Mouse (Mus musculus) right cerebral cortex, postnatal 10 days (tissue): ENCODE results near the gene Chchd6.

Source experiments
- DNase-seq, 2 experiments: peaks; one replicate each; pipeline ENCODE4 v3.0.0; 2021; ENCODE audit warnings: low spot score in 2 of 2

Chchd6 gene

DNA sequence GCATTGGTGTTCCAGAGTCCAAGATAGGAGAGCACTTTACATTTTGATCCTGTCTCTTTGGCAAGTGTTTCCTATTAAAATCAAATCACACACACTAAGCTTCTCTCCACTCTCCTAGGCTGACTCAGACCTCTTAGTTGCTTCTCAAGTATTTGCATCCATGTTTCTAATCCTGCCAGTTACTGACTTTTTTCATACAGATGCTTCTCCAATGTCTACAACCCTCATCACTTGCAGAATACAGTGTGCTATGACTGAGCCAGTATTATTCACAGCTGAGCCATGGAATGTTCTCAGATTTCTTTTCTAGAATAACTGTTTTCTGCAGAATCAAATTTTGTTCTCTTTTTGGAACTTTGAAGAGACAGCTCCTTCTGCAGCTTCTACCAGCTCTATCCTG lies 85.3 kb downstream of the Chchd6 start:
- no peak for DNase-seq

DNA sequence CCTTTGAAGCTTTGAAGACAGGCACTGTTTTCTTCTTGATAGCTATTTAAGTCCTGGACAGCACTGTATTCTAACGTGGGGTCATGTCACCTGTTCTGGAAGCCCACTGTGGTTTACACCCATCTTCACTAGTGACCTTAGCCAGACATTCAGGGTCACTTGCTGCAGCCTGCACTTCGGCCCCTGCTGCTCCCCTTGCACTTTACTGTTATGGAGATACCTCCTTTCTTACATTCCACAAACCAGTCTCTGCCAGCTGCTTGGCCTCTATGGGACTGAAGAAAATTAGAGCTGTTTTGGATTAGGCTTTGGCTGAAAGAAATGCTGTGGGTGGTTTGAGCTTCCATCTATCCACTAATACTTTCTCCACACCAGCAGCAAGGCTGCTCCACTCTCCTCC lies 86.7 kb downstream of the Chchd6 start:
- no peak for DNase-seq

DNA sequence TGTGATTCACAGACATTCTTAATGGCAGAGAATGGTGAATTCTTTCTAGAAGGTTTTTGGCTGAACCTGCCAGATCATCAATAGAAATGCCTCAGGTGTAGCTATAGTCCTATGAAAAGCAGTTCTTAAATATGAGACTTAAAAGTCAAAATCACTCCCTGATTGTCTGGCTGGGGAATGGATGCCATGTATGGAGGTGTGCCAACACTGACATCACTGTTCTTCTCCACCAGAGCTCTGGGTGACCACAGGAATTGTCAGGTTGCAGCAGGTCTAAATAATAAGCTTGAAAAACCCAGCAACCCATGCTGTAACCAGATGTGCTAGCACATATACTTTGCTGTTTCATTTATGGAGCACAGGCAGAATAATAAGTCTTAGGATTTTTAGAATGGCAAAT lies 87.2 kb downstream of the Chchd6 start:
- no peak for DNase-seq

GRCm38 (mm10) chr6:89499961-89500360 lies 95.5 kb downstream of the Chchd6 start:
- no peak for DNase-seq

DNA sequence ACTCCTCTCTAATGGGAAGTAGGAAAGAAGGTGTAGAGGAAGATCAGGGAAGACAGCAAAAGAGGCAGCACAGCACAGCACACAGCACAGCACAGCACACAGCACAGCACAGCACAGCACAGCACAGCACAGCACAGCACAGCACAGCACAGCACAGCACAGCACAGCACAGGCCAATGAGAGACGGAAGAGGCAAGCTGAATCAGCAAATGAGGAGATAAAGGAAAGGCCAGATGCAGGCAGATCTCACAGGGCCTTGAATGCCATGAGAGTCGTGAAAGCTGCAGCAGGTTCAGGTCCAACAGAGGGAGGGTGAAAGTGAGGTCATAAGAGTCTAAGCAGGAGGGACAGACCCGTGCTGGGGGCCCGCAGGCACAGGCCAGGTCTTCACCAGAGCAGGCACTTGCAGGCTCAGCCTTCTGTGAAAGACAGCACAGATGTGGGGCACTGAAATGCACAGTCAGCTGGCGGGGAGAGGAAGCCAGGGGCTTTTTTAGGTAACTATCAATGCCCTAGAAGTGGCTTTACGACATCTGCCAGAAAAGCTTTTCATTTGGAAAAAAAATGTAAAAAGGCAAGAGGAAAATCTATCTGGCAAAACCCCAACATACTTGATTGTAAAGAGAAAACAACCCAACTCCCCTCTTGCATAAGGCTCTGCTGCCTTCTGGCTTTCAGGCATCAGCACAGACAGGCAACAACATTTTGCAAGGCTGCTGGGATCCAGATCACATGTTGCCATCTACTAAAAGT lies 96.5 kb downstream of the Chchd6 start:
- peak; percentile 44 to 65 for DNase-seq

GRCm38 (mm10) chr6:89496916-89497315 lies 98.5 kb downstream of the Chchd6 start:
- DNase-seq: no peak

- no peak for DNase-seq
Observed at GRCm38 (mm10) chr6:89492368-89492767, 103.1 kb downstream of the Chchd6 start.

DNA sequence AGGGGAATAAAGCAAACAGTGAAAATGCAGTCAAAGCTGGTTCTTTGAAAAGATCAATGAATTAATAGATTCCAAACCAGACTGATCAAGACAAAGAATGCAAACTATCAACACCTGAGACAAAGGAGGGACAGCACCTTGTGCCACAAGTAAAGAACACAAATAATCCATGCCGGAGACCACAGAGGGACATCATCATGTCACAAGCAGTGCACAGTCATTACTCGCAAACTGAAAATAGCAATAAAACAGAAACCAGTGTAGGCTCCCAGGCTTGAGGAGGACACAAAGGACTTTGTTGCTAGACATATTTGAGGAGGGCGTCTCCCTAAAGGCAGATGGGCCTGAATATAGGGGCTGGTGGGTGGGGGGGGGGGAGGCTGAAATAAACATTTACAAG lies 105.1 kb downstream of the Chchd6 start:
- no peak for DNase-seq

DNA sequence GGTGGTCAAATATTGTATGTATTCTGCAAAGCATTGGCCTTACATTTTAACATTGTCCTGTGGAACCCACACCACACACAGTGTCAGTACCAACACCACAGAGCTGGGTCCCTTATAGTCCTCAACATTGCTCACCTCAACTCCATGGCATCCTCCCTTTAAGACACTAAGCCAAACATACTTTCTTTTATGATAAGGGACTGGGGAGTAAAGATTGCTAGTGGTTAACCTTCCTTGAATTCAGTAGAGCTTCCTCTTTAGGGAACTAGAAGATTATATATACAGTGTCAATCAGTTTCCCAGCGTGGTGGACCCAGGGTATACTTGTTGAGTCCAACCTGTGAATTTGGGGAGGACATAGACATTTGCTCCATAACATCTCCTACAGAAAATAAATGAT lies 105.9 kb downstream of the Chchd6 start:
- DNase-seq: no peak

- no peak for DNase-seq
Observed at GRCm38 (mm10) chr6:89486055-89486454, 109.4 kb downstream of the Chchd6 start.

DNA sequence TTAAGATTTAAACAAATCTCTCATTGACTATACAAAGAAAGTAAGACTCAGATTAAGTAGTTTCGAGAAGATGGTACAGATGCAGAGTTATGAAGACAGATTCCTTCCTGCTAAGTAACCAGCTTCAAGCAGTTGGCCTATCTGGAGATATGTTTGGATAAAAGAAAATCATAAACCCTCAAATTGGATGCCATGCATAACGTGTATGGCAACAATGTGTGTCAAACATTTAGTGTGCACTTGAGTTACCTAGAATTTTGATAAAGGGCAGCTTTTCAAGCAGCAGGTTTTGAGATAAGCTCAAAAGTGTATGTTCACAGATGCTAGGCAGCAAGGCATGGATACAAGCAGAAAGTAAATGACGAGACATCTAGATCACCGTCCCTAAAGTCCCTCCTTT lies 114.3 kb downstream of the Chchd6 start:
- no peak for DNase-seq

- no peak for DNase-seq
Observed at GRCm38 (mm10) chr6:89467908-89468307, 127.5 kb downstream of the Chchd6 start.

- DNase-seq: peak; percentile 32 to 39
Observed at GRCm38 (mm10) chr6:89467290-89467689, 128.2 kb downstream of the Chchd6 start.

GRCm38 (mm10) chr6:89466875-89467274 lies 128.6 kb downstream of the Chchd6 start:
- DNase-seq: peak in 1 of 2 experiments; percentile 33

DNA sequence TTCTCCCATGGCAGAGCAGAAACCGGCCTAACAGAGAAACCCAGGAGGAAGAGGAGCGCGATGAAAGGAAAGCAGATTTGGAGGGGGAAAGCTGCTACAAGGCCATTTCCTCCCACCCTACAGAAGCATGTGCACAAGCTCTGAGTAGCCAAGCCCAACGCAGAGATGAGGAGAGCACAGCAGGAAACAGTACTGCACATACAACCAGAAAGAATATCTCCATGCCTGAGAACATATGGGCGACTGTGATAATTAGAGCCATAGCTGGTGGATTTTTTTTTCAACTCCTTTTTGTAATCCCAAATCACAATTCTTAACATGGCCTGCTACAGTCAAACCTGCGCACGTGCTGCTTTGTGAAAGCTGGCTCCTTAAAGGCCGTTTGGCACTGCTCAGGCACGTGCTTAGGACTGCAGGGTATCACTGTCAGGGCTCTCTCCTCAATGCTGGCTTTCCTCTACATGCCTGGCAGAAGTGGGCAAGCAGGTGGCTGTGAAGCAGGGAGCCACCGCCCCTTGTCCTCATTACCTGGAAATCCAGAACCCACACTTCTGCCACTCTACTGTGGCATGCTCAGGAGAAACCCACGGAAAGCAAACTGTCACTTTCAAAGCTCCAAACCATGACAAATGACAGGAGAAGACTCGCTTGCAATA lies 129.3 kb downstream of the Chchd6 start:
- DNase-seq: peak; percentile 45 to 63

DNA sequence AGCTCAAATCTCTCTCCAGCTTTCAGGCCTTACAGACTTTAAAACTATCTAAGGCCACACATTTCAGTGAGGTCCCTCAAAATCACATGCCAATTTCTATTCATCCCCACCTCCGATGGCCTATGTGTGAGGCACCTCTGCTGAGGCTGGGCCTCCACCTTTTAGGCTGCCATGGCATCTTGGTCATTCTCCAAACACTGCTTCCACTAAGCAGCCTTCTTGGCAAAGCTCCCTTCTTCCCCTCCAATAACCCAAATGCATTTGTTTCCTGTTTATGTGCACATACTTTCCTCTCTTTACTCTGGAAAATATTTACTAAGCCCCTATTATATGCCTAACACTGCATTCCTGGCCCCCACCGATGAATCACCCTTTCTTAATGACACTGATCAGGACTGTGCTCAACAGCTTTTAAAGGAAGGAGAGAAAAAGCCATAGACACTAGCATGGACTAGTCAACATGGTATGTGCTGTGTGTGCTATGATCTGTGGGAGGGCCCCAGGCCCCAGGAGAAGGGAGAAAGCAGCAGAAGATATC lies 133.2 kb downstream of the Chchd6 start:
- DNase-seq: no peak

GRCm38 (mm10) chr6:89461250-89462222 lies 133.9 kb downstream of the Chchd6 start:
- no peak for DNase-seq

GRCm38 (mm10) chr6:89459634-89460033 lies 135.8 kb downstream of the Chchd6 start:
- peak in 1 of 2 experiments; percentile 5 for DNase-seq

DNA sequence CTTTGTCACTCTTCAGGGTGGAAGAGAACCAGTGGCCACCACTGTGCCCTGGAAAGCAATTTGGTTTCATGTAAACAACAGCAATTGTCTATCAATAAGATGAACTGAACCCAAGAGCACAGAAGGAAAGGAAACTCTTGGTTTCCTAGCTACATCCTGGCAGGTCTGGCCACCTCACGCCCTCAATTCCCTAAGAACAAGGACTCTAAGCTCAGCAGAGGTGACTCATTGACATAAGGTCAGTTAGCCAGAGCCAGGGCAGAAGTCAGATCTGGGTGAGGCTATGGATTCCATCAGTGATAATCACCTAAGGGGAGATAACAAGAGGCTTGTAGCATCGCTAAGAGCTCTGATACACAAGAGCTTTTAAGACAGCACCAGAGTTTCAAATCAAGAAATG lies 137.9 kb downstream of the Chchd6 start:
- DNase-seq: no peak

DNA sequence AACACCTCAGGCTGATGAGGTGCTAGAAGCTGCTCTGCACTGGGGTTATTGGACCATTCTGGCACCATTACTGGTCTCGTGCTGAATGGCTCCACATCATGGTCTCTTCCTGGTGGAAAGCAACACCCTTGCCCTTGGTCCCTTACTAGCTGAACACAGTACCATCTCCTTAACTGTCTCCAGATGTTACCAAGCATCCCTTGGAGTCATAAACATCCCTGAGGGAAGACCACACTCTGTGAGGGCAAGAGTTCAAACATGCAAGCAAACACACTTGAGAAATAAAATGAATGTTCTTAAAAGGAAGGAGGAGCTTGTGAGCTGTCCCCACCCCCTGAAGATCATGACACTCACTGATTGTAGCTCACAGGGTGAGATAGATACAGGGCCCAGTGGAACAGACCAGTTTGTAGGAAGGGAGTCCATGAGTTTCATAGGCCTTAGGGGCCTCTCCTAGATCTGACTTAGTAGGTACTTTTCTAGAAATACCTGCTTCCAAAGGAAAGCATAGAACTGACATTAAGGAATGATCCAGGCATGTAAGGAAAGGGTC lies 139.0 kb downstream of the Chchd6 start:
- peak in 1 of 2 experiments; percentile 7 for DNase-seq

GRCm38 (mm10) chr6:89455523-89456000 lies 139.9 kb downstream of the Chchd6 start:
- no peak for DNase-seq
